Comparison of ENCODE assay signal across 12 mouse cellular contexts in genomic region chrX:38734916-38735880, GRCm38 (mm10). TPM values are rescaled to one million over a fixed set of nuclear protein-coding genes. Genes with fewer than 3 reads are reported as not detected.
A peak's percentile ranks its signal among the peaks of the same experiment; 100 is the strongest.
DNase-seq lines count a peak whose midpoint lies in the region; ATAC-seq and TF ChIP-seq lines count a peak whose summit lies in the region.
"Had no signal": no experiment of that assay in that cellular context is flagged by ENCODE, and none has a peak within 500 bp of the region (broad histone marks: within the 10 kb centered on the region; RNA-seq: fewer than 3 reads in every experiment).

No protein-coding gene starts in this region.

- H3K4me3 ChIP-seq in lung, embryonic 14.5 days (ENCODE audit: low read depth, low read length), result no peak overlapping the region
- H3K4me3 ChIP-seq in embryonic facial prominence, embryonic 14.5 days (ENCODE audit: low read depth, low read length), result no peak overlapping the region
- H3K4me3 ChIP-seq: hindbrain, embryonic 13.5 days; liver, embryonic 13.5 days had no signal

- 36% methylated on average over 13 of the region's 13 CpGs for WGBS in lung, embryonic 14.5 days
- 34% methylated on average over 13 of the region's 13 CpGs for WGBS in embryonic facial prominence, embryonic 14.5 days

- no peak overlapping the region for H3K9ac ChIP-seq in lung, embryonic 14.5 days
- no peak overlapping the region for H3K9ac ChIP-seq in embryonic facial prominence, embryonic 14.5 days (ENCODE audit: low read depth, low read length)
- H3K9ac ChIP-seq: hindbrain, embryonic 13.5 days; liver, embryonic 13.5 days had no signal

- DNase-seq in frontal cortex, postnatal 36 days (ENCODE audit: low spot score in 2 of 2), result peak; percentile 4 to 6
- no peak for DNase-seq in frontal cortex, postnatal 10 days (ENCODE audit: low spot score in 2 of 2)
- peak; percentile 11 for DNase-seq in lung, embryonic 14.5 days
- DNase-seq in lung, postnatal 25 days (ENCODE audit: low spot score), result no peak
- peak; percentile 71 for DNase-seq in adrenal gland, adult 2 months
- peak; percentile 59 for DNase-seq in embryonic facial prominence, embryonic 14.5 days (ENCODE audit: low spot score)
- DNase-seq in thymus, postnatal 0 days (ENCODE audit: low spot score), result no peak
- DNase-seq in lung, adult 18-20 months, result no peak
- DNase-seq: gastrocnemius, postnatal 36 days; liver, embryonic 13.5 days had no signal

- no peaks in the 10 kb centered on the region for H3K36me3 ChIP-seq in lung, embryonic 14.5 days (ENCODE audit: insufficient read depth)
- no peaks in the 10 kb centered on the region for H3K36me3 ChIP-seq in embryonic facial prominence, embryonic 14.5 days (ENCODE audit: control insufficient read depth, insufficient read depth, low read length)
- H3K36me3 ChIP-seq: hindbrain, embryonic 13.5 days; liver, embryonic 13.5 days had no signal

- ATAC-seq in lung, embryonic 14.5 days (ENCODE audit: insufficient read depth), result no peak; the same call in 1 of the 2 replicates
- ATAC-seq in embryonic facial prominence, embryonic 14.5 days (ENCODE audit: low read depth), result peak; percentile 70; the same call in 1 of the 2 replicates

- no peak overlapping the region for H3K27ac ChIP-seq in lung, embryonic 14.5 days (ENCODE audit: low read depth)
- H3K27ac ChIP-seq in embryonic facial prominence, embryonic 14.5 days (replicated peaks; ENCODE audit: low read depth, low read length), result peak overlapping the region; percentile 13; the same call in 1 of the 2 replicates
- H3K27ac ChIP-seq: hindbrain, embryonic 13.5 days; liver, embryonic 13.5 days had no signal

- H3K4me1 ChIP-seq in lung, embryonic 14.5 days (ENCODE audit: insufficient read depth), result no peaks in the 10 kb centered on the region
- no peaks in the 10 kb centered on the region for H3K4me1 ChIP-seq in embryonic facial prominence, embryonic 14.5 days (ENCODE audit: control insufficient read depth, insufficient read depth, low read length)
- H3K4me1 ChIP-seq: liver, embryonic 13.5 days had no signal

- H3K9me3 ChIP-seq in lung, embryonic 14.5 days (ENCODE audit: low read depth, low read length), result no peaks in the 10 kb centered on the region
- H3K9me3 ChIP-seq in embryonic facial prominence, embryonic 14.5 days (ENCODE audit: control insufficient read depth, low read length), result no peaks in the 10 kb centered on the region
- H3K9me3 ChIP-seq: hindbrain, embryonic 13.5 days; liver, embryonic 13.5 days had no signal

- no peaks in the 10 kb centered on the region for H3K27me3 ChIP-seq in lung, embryonic 14.5 days (ENCODE audit: insufficient read depth, low read length)
- H3K27me3 ChIP-seq in embryonic facial prominence, embryonic 14.5 days (replicated peaks; ENCODE audit: control insufficient read depth, insufficient read depth, low read length), result no peaks in the 10 kb centered on the region
- H3K27me3 ChIP-seq: hindbrain, embryonic 13.5 days; liver, embryonic 13.5 days had no signal

- H3K4me2 ChIP-seq in lung, embryonic 14.5 days, result no peak overlapping the region
- H3K4me2 ChIP-seq in embryonic facial prominence, embryonic 14.5 days (ENCODE audit: low read depth, low read length), result no peak overlapping the region
- H3K4me2 ChIP-seq: hindbrain, embryonic 13.5 days; liver, embryonic 13.5 days had no signal

- no peak for TF ChIP-seq CTCF in lung, embryonic 14.5 days (IDR thresholded peaks at IDR 0.05; ENCODE audit: low read depth)

RNA-seq across cellular contexts. Expression of gene 6030498E09Rik, which starts 37.3 kb away (rescaled TPM):
- polyA plus RNA-seq in lung, embryonic 14.5 days (2014; fragmentation: Nextera tagmentation; extraction: Ambion mirVana), result not detected in 2 replicates
- total RNA-seq in adrenal gland, adult 2 months (2021), result under 1 TPM in 1 of 2 experiments, not detected in 1; 0.31 TPM
- not detected in 2 replicates for polyA plus RNA-seq in adrenal gland, adult 2 months (2012; rRNA removed)
- polyA plus RNA-seq in embryonic facial prominence, embryonic 14.5 days (2014; fragmentation: Nextera tagmentation; extraction: Ambion mirVana), result not detected in 2 replicates
- not detected in 2 replicates for polyA plus RNA-seq in thymus, postnatal 0 days (2015; fragmentation: Nextera tagmentation; extraction: Ambion mirVana)
- total RNA-seq: gastrocnemius, postnatal 36 days; layer of hippocampus, postnatal 14 days had no signal
- polyA plus RNA-seq: hindbrain, embryonic 13.5 days; liver, embryonic 13.5 days had no signal

Comparison
In these comparisons a context has a peak if more than half of its experiments do, and no peak if none do; other contexts are left out.
1. DNase-seq: peak in frontal cortex, postnatal 36 days (2 of 2), lung, embryonic 14.5 days (single experiment), adrenal gland, adult 2 months (single experiment) and embryonic facial prominence, embryonic 14.5 days (single experiment); none in frontal cortex, postnatal 10 days (0 of 2), lung, postnatal 25 days (single experiment), thymus, postnatal 0 days (single experiment) and lung, adult 18-20 months (0 of 2).